Comparison of ENCODE assay signal across 23 mouse cellular contexts in the genomic region with DNA sequence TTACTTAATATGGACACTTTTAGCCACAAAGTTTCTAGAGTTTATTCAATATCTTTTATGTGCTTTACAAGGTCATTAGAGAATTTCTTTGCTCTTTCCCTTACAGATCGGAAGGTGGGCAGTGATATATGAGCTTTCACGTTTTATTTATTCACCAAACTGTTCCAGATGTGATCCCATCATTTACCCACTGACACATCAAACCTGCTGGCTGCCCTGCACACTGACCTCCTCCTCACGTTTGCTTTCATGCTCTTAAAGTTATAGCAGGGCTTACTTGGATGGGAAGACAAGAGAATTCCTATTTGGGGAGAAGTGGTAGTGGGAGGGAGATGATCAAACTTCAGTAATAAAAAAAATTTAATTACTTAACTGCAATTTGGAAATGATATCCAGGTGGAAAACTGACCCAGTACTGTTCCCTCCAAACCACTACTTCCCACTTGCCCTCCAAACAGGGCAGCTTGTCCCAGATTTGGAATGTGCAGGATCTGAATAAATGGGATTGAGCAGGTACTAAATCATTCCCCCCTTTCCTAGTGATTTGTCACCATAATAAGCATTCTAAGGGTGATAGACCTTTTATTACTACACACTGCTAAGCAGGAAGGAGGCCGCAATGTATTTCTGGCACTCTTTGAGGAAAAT.
"Had no signal": no experiment of that assay in that cellular context is flagged by ENCODE, and none has a peak within 500 bp of the region (broad histone marks: within the 10 kb centered on the region; RNA-seq: fewer than 3 reads in every experiment).

No protein-coding gene starts in this region.

- H3K27me3 ChIP-seq: kidney, embryonic 15.5 days; limb, embryonic 12.5 days; limb, embryonic 15.5 days; midbrain, embryonic 13.5 days; neural tube, embryonic 13.5 days had no signal

- H3K36me3 ChIP-seq: kidney, embryonic 15.5 days; limb, embryonic 12.5 days; limb, embryonic 15.5 days; midbrain, embryonic 10.5 days; midbrain, embryonic 13.5 days; neural tube, embryonic 13.5 days had no signal

- H3K4me3 ChIP-seq: kidney, embryonic 15.5 days; layer of hippocampus, adult 2 months; limb, embryonic 12.5 days; limb, embryonic 15.5 days; midbrain, embryonic 10.5 days; midbrain, embryonic 13.5 days; myocyte; neural tube, embryonic 13.5 days had no signal

- H3K4me2 ChIP-seq: kidney, embryonic 15.5 days; limb, embryonic 12.5 days; limb, embryonic 15.5 days; liver, embryonic 11.5 days; lung, embryonic 14.5 days; midbrain, embryonic 13.5 days; neural tube, embryonic 13.5 days had no signal

- H3K4me1 ChIP-seq: kidney, embryonic 15.5 days; limb, embryonic 12.5 days; limb, embryonic 15.5 days; midbrain, embryonic 10.5 days; midbrain, embryonic 13.5 days; neural tube, embryonic 13.5 days had no signal

- H3K27ac ChIP-seq: kidney, embryonic 15.5 days; layer of hippocampus, adult 2 months; limb, embryonic 12.5 days; limb, embryonic 15.5 days; liver, embryonic 14.5 days; macrophage; midbrain, embryonic 10.5 days; midbrain, embryonic 13.5 days; neural tube, embryonic 13.5 days had no signal

- DNase-seq: kidney, adult 18-20 months; kidney, postnatal 25 days; layer of hippocampus, adult 9-11 months; liver, postnatal 0 days; lung, embryonic 14.5 days; retina, postnatal 1 day; right cerebral cortex, postnatal 25 days; spleen, adult 18-20 months; thymus, adult 18-20 months; thymus, postnatal 36 days had no signal

- ATAC-seq: liver, postnatal 0 days; lung, postnatal 0 days; midbrain, embryonic 13.5 days; midbrain, embryonic 16.5 days had no signal

- H3K9me3 ChIP-seq: kidney, embryonic 15.5 days; limb, embryonic 12.5 days; limb, embryonic 15.5 days; midbrain, embryonic 10.5 days; midbrain, embryonic 13.5 days; neural tube, embryonic 13.5 days had no signal

- H3K9ac ChIP-seq: kidney, embryonic 15.5 days; limb, embryonic 12.5 days; limb, embryonic 15.5 days; liver, embryonic 14.5 days; liver, postnatal 0 days; lung, embryonic 14.5 days; midbrain, embryonic 13.5 days; neural tube, embryonic 13.5 days had no signal
